Mouse (Mus musculus): ENCODE measurements at regions not wholly inside any gene's neighbourhood (a gene's known extent, or its start where the extent isn't known, plus 50 kb on each side); places are given as distances from the start of the nearest gene placed in this dataset.

GRCm38 (mm10) chr1:193698603-193699266, 328.6 kb upstream of the Camk1g start:
- peak; percentile 79 for DNase-seq

- no peak for DNase-seq
Measured at GRCm38 (mm10) chr1:193697857-193698256, 327.8 kb upstream of the Camk1g start.

DNA sequence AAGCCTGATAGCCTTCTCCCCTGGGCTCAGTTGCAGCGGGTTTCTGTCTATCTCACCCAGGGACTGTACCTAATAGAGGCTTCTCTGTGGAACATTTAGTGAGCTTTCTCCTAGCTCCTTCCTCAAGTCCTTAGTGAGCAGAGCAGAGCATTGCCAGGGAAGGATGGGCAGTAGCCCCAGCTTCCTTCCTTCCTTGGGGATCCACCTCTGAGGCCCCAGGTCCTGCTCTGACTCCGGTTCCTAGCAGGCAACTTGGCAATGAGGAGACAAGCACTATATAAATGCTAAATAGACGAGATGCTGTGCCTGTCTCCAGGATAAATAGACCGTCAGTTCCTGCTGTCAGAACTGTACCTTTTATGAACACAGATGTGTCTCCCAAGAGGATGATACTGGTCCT, 326.9 kb upstream of the Camk1g start:
- no peak for DNase-seq

- no peak for DNase-seq
Measured at GRCm38 (mm10) chr1:193692991-193693390, 322.9 kb upstream of the Camk1g start.

DNA sequence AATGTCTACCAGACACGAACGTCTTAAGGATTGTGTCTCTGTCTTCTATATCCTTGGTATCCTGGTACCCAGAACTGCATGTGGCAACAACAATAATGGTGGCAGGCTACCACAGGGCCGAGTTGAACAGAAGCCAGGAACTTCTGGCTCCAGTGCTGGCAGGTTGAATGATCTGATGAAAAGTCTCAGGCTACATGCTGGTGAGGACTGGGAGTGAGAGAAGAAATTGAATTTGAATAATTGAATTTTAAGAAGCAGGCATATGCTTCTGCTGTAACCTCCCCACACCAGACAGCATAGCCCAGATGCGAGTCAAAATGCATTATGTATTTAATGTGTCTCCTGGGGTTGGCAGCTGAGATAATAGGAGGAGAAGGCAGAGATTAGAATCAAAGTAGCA, 319.5 kb upstream of the Camk1g start:
- no peak for DNase-seq

DNA sequence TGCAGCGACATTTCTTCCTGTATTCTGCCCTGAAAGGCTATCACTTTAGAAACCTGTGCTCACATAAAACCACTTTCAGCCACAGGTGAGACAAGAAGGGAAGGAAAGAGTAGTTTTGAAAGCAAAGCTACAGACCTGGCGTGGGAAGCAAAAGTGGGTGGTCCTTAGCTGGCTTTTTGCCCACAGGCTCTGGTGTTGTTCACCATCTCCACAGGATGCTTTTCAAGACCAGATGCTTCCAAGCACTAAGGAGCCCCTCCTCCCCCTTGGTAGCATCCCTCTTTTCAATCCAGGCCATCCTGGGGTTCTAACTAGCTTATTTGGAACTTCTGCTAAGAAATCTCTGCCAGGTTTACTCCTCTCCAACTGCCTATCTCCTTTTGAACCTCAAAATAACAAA, 312.8 kb upstream of the Camk1g start:
- DNase-seq, result no peak

- no peak for DNase-seq
Measured at GRCm38 (mm10) chr1:193678448-193678847, 308.4 kb upstream of the Camk1g start.

DNA sequence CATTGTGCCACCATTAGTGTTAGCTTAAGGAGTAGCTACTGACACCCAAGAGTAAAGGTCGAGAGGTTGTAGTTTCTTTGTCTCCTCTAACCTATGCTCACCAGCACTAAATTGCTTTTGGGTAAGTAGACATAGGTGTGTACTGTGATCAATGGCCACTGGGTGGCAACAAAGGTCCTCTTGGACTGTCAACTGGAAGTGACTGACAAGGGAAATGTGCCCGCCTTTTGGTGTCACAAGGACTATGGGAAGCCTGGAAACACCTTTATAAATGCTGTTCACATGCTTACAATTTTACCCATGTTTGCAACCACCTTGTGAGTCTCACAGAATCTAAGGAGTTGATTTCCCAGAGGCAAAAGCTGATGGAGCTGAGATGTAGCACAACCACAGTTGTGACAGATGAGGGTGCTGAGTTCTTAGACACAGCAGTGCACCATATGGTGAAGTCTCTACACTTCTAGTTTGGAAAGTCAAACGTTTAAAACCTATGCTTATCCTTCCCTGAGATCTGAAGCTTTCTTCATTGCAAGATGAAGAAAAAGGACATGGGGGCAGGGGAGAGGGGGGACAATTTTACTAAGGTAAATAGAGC, 303.2 kb upstream of the Camk1g start:
- peak; percentile 13 for DNase-seq

GRCm38 (mm10) chr1:193672681-193673080, 302.6 kb upstream of the Camk1g start:
- no peak for DNase-seq

DNA sequence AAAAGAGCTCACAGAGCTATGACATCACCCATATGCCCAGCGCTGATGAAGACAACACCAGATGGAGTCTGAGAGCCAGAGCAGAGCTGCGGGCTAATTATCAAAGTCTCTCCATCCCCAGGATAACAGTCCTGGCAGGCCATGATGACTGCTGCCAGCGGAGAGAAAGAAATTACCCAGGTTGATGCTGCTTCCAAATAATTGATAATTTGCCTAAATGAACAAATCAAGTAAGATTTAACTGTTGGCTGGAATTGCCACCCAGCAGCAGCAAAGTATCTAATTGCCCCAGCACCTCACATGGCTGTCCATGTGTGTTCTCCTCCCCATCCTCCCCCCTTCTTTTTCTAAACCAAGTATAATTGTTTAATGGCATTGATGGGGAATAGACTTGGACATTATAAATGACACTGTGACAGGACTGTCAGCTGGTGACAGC, 301.7 kb upstream of the Camk1g start:
- DNase-seq, result no peak

GRCm38 (mm10) chr1:193671046-193671445, 300.9 kb upstream of the Camk1g start:
- DNase-seq, result no peak

- no peak for DNase-seq
Measured at GRCm38 (mm10) chr1:193670008-193670407, 299.9 kb upstream of the Camk1g start.

DNA sequence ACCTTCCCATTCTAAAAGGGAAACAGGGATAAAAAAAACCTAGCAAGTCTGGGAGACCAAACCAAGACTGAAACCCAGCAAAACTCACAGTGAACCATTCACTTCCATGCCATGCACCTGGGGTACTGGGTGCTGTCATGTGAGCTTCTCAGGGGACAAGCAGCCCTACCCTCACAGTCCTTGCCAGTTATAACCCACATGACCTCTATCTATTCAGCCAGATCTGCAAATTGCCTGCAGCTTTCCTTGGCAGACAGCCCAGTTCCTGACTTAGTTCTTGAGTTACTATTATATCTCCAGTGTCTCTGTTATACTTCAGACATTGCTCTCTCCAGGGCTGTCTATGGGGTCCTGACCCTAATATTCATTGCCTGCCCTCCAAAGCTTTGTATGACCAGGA, 298.7 kb upstream of the Camk1g start:
- DNase-seq, result no peak

- no peak for DNase-seq
Measured at GRCm38 (mm10) chr1:193665854-193666253, 295.8 kb upstream of the Camk1g start.

- DNase-seq, result no peak
Measured at GRCm38 (mm10) chr1:193664569-193664968, 294.5 kb upstream of the Camk1g start.

DNA sequence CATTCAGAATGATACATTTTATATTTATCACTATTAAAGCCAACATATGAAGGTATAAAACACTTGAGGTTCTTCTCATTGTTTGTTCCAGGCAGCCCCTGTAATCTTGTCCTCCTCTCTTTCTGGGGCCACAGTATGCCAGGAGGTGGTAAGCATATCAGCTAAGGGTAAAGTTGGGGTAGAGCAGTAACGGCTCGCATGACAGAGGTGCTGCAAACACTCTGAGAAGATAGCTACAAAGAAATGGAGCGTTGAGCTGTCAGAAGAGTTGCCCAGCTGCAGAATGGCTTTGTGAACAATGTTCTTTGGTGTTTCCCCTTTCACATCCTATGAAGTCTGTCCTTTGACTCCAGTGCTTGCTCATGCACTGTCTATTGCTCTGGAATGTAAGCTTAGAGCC, 293.5 kb upstream of the Camk1g start:
- DNase-seq, result no peak

GRCm38 (mm10) chr1:193662166-193662890, 292.2 kb upstream of the Camk1g start:
- no peak for DNase-seq

DNA sequence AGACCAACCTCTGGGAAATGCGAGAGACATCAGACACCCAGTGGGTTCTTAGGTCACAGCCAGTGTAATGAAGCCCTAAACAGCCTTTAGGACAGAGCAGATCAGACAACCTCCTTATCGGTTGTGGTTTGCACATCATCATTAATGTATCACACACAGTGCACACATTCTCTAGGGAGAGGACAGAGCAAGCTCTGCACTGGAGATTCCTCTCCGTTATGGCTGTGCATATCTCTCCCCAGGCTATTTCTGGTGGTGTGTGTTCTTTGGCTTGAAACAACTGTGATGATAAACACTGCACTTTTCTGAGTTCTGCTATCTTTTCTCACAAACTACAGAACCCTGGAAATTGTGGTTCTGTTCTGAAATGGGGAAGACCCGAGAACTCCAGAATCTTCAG, 291.3 kb upstream of the Camk1g start:
- no peak for DNase-seq

- peak; percentile 30 for DNase-seq
Measured at GRCm38 (mm10) chr1:193655076-193655677, 285.1 kb upstream of the Camk1g start.

GRCm38 (mm10) chr1:193650275-193650674, 280.2 kb upstream of the Camk1g start:
- no peak for DNase-seq

- no peak for DNase-seq
Measured at GRCm38 (mm10) chr1:193649400-193649799, 279.3 kb upstream of the Camk1g start.

DNA sequence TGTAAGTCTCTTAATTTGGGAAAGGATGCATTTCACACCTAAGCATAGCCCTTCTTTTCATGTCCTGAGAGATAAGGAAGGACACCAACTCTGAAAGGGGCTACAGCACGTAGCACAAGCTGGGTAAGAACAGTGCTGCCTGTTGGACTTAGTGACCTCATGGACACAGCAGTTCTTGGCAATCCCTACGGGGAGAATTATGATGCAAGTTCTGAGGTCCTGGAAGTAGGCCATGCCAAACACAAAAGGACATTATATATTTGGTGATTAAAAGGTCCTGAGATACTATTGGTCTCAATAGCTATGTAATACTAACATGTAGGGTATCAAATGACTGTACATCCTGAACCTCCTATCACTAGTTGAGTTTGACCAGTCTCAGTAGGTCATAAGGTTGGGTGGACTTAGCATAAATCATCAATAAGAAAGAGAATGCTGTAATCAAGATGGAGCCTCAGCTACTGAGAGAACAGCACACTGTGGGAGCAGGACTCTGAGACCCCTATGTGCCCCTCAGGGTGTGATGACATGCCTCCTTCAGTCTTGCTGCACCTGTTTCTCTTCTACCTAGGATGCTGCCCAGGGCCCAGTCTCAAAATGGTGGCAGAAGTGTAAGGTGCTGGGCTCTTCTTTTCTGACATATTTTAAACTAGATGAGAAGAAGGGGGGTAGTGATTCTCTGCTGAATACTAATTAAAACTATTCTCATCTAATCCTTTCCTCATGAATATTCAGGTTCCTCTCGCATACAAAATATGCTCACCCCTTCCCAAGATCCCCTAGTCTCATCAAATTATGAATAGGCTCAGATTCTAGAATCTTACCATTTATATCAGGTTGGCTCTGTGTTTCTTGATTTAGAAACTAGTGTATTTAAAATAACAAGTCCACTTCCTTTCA, 277.5 kb upstream of the Camk1g start:
- no peak for DNase-seq

Measured in adrenal gland, postnatal 25 days (tissue).